Mouse (Mus musculus) embryonic facial prominence, embryonic 14.5 days (tissue): ENCODE data around the gene Wfdc17. TPM values are rescaled to one million over a fixed set of nuclear protein-coding genes. Genes with fewer than 3 reads are reported as not detected.

ENCODE experiments used
- ATAC-seq: fragments of 200-750 bp; cut with Nextera tagmentation; 2 replicates; pipeline ENCODE4 v1.8.0; 2017; ENCODE audit warnings: low read depth, moderate number of reproducible peaks, moderate TSS enrichment
- DNase-seq: peaks from one replicate; pipeline ENCODE4 v3.0.0-alpha.2; 2015; ENCODE audit warnings: low spot score
- H3K27ac ChIP-seq: fragments of 300-500 bp; sonication (generic); replicated peaks from 2 replicates; pipeline ENCODE4 v1.5.1; 2014; ENCODE audit warnings: low read depth, mild to moderate bottlenecking, low read length, moderate library complexity
- H3K27me3 ChIP-seq: fragments of 300-500 bp; sonication (generic); replicated peaks from 2 replicates; pipeline ENCODE4 v1.6.1; 2014; ENCODE audit warnings: low read length; ENCODE audit not compliant: control insufficient read depth, insufficient read depth
- H3K36me3 ChIP-seq: fragments of 300-500 bp; sonication (generic); 2 replicates; pipeline ENCODE4 v1.6.1; 2014; ENCODE audit warnings: low read length, mixed read lengths; ENCODE audit not compliant: control insufficient read depth, insufficient read depth
- H3K4me1 ChIP-seq: fragments of 300-500 bp; sonication (generic); 2 replicates; pipeline ENCODE4 v1.6.1; 2014; ENCODE audit warnings: antibody characterized with exemption, low read length; ENCODE audit not compliant: control insufficient read depth, insufficient read depth
- H3K4me2 ChIP-seq: fragments of 300-500 bp; sonication (generic); 2 replicates; pipeline ENCODE4 v1.6.1; 2014; ENCODE audit warnings: low read depth, mild to moderate bottlenecking, low read length, moderate library complexity, mixed read lengths
- H3K4me3 ChIP-seq: fragments of 300-500 bp; sonication (generic); 2 replicates; pipeline ENCODE4 v1.5.1; 2014; ENCODE audit warnings: low read depth, mild to moderate bottlenecking, low read length
- H3K9ac ChIP-seq: fragments of 300-500 bp; sonication (generic); 2 replicates; pipeline ENCODE4 v1.6.1; 2014; ENCODE audit warnings: low read depth, mild to moderate bottlenecking, low read length, moderate library complexity, mixed read lengths
- H3K9me3 ChIP-seq: fragments of 300-500 bp; sonication (generic); 2 replicates; pipeline ENCODE4 v1.6.1; 2016; ENCODE audit warnings: low read length; ENCODE audit not compliant: control insufficient read depth
- WGBS: fragments of 180-500 bp; shearing (Covaris S2); extraction: QIAGEN DNeasy Blood & Tissue Kit; methylation state at CpG from one replicate; pipeline ENCODE4 v1.1.7; 2014; 5-methylcytosine and 5-hydroxymethylcytosine counted together
- polyA plus RNA-seq: library from polyadenylated mRNA; unstranded; fragments of >200 nt; fragmentation: Nextera tagmentation; extraction: Ambion mirVana; gene quantifications from 2 replicates; pipeline ENCODE4 v1.2.1, GENCODE M21; 2014

The Wfdc17 gene
- 1.3 and 4.9 TPM in 2 replicates for polyA plus RNA-seq

DNA sequence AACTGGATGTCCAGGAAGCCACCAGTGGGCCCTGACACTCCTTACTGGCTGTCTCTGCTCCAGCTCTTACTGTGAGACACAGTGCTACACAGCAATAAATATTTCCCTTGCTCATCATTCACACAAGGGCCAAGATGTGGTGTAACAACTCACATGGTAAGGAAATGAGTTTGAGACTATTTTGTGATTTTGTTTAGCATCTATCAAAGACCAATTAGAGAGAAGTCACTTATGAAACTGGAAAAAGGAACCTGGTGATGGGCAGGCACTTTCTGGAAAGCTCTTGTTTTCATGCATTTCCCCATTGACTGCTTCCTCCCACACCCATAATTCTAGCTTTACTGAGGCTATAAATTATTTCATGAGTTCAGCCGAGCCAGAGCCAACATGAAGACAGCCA is at the start of gene Wfdc17:
Wfdc17 (plus strand) TSS at position 287 of the 400 bp plus-strand sequence.
- no peaks in the 10 kb centered on the region for H3K9me3 ChIP-seq
- H3K4me2 ChIP-seq: no peak within 1 kb of the TSS
- no peaks in the 10 kb centered on the region for H3K36me3 ChIP-seq
- H3K27ac ChIP-seq: no peak within 1 kb of the TSS
- ATAC-seq (no peak), DNase-seq (no peak)
- H3K27me3 ChIP-seq: no peaks in the 10 kb centered on the region
- 42% methylated on average over 1 of the region's 1 CpGs for WGBS
- no peak within 1 kb of the TSS for H3K9ac ChIP-seq
- H3K4me1 ChIP-seq: no peaks in the 10 kb centered on the region
- H3K4me3 ChIP-seq: no peak within 1 kb of the TSS

- Histone ChIP-seq H3K4me2 (no peak overlapping the region), H3K4me1 (no peaks in the 10 kb centered on the region), H3K9me3 (no peaks in the 10 kb centered on the region), H3K9ac (no peak overlapping the region), H3K27ac (no peak overlapping the region), H3K4me3 (no peak overlapping the region), H3K27me3 (no peaks in the 10 kb centered on the region), H3K36me3 (no peaks in the 10 kb centered on the region)
- ATAC-seq (no peak), DNase-seq (no peak)
- 89% methylated on average over 8 of the region's 8 CpGs for WGBS
Measured at GRCm38 (mm10) chr11:83654606-83655005, 49.2 kb upstream of the Wfdc17 start.

DNA sequence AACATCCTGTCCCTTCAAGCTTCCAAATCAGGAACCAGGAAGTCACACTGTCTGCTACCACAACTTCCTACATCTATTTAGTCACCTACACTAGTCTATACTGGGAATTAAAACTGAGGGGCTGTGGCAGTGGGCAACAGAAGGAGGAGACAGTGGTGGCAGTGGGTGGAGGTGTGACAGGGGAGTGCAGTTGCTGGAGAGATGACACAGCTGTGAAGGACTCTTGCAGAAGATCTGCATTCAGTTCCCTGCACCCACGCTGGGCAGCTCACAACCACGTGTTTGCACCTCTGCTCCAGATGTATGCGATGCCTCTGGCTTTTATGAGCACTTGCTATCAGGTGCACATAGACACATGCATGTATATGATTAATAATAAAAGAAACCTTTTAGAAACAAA is 46.3 kb upstream of the Wfdc17 start:
- no peaks in the 10 kb centered on the region for H3K36me3 ChIP-seq
- WGBS: 87% methylated on average over 3 of the region's 3 CpGs
- H3K27me3 ChIP-seq: no peaks in the 10 kb centered on the region
- DNase-seq (no peak), ATAC-seq (no peak)
- no peak overlapping the region for H3K9ac ChIP-seq
- H3K4me1 ChIP-seq: no peaks in the 10 kb centered on the region
- H3K4me2 ChIP-seq: no peak overlapping the region
- no peak overlapping the region for H3K4me3 ChIP-seq
- H3K27ac ChIP-seq: no peak overlapping the region
- no peaks in the 10 kb centered on the region for H3K9me3 ChIP-seq

GRCm38 (mm10) chr11:83658797-83659196 is 45.0 kb upstream of the Wfdc17 start:
- WGBS: 63% methylated on average over 6 of the region's 6 CpGs
- ATAC-seq: no peak
- no peak overlapping the region for H3K9ac ChIP-seq
- no peak for DNase-seq
- no peaks in the 10 kb centered on the region for H3K4me1 ChIP-seq
- H3K36me3 ChIP-seq: no peaks in the 10 kb centered on the region
- H3K27me3 ChIP-seq: no peaks in the 10 kb centered on the region
- H3K4me2 ChIP-seq: no peak overlapping the region
- H3K9me3 ChIP-seq: no peaks in the 10 kb centered on the region
- H3K4me3 ChIP-seq: no peak overlapping the region
- no peak overlapping the region for H3K27ac ChIP-seq

DNA sequence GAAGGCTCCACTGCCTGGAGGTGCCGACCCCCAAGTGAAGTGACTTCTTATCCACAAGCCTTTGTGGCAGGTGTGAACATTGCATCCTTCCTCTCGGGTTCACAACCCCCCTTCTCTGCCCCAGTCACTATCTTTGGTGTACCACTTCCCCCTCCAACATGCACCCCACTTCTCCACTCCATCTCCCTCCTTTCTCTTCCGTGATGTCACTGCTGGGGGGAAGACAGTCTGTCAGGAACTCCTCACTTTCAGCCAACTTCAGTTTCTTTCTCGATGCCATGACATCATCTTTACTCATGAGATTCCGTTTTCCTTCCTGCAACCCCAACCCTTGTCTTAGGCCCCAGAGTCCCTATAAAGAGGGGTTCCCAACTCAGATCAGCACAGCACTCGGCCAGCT is 41.6 kb upstream of the Wfdc17 start, which contains the start of gene Ccl4:
Ccl4 (plus strand) TSS at position 381 of the 400 bp plus-strand sequence.
- Histone ChIP-seq H3K4me2 (no peak within 1 kb of the TSS), H3K4me3 (no peak within 1 kb of the TSS), H3K36me3 (no peaks in the 10 kb centered on the region), H3K9ac (no peak within 1 kb of the TSS), H3K4me1 (no peaks in the 10 kb centered on the region), H3K9me3 (no peaks in the 10 kb centered on the region), H3K27me3 (no peaks in the 10 kb centered on the region), H3K27ac (no peak within 1 kb of the TSS)
- ATAC-seq: no peak
- no peak for DNase-seq
- 82% methylated on average over 6 of the region's 6 CpGs for WGBS

GRCm38 (mm10) chr11:83663532-83663931 is 40.3 kb upstream of the Wfdc17 start:
- ATAC-seq: no peak
- WGBS: 83% methylated on average over 5 of the region's 5 CpGs

DNA sequence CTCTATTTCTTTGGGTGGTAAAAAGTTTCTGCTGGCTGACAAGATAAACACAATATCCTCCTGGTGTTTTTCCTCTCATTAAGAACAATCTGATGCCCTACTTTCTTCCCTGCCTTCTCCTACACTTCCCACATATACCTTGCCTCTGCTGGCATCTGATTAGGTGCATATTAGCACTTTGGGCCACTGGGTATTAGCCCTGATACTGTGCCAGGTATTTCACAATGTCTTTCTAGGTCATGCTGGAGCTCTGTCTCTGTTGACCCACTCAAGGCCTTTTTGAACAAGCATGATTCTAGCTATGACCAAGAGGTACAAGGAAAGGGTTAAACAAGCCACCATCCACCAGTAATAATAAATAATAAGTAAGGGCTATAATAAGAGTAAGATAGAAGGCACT is 32.0 kb upstream of the Wfdc17 start:
- Histone ChIP-seq H3K9ac (no peak overlapping the region), H3K4me3 (no peak overlapping the region), H3K27ac (no peak overlapping the region), H3K4me2 (no peak overlapping the region), H3K9me3 (no peaks in the 10 kb centered on the region), H3K4me1 (no peaks in the 10 kb centered on the region), H3K27me3 (no peaks in the 10 kb centered on the region), H3K36me3 (no peaks in the 10 kb centered on the region)
- DNase-seq: no peak
- ATAC-seq: no peak

More at GRCm38 (mm10) chr11:83663532-83663931, 40.3 kb upstream of the Wfdc17 start:
- H3K4me1 ChIP-seq: no peaks in the 10 kb centered on the region
- no peaks in the 10 kb centered on the region for H3K9me3 ChIP-seq
- no peak overlapping the region for H3K27ac ChIP-seq
- no peak overlapping the region for H3K4me2 ChIP-seq
- no peaks in the 10 kb centered on the region for H3K36me3 ChIP-seq
- no peak overlapping the region for H3K4me3 ChIP-seq
- no peak for DNase-seq
- H3K9ac ChIP-seq: no peak overlapping the region
- no peaks in the 10 kb centered on the region for H3K27me3 ChIP-seq

DNA sequence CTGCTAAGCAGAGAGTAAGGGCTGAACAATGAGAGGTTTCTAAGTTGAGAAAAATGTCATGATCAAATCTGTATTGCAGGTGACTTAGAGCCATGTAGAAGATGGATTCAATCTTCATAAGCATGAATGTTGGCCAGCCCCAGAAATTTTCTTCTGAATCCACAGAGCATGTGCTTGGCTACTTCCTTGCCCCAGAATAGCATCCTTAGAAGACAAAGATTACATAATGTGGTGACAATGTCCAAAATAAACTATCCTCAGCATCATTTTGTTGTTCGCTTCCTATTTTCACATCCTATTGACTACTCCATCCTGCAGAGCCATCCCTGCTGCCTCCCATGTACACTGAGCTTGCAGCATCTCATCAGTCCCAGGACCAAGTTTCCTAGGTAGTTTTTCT is 28.1 kb upstream of the Wfdc17 start:
- no peaks in the 10 kb centered on the region for H3K9me3 ChIP-seq
- no peak overlapping the region for H3K9ac ChIP-seq
- H3K4me2 ChIP-seq: no peak overlapping the region
- no peaks in the 10 kb centered on the region for H3K36me3 ChIP-seq
- H3K27me3 ChIP-seq: no peaks in the 10 kb centered on the region
- ATAC-seq (no peak), DNase-seq (no peak)
- no peak overlapping the region for H3K4me3 ChIP-seq
- no peaks in the 10 kb centered on the region for H3K4me1 ChIP-seq
- WGBS: 76% methylated on average over 1 of the region's 1 CpGs
- no peak overlapping the region for H3K27ac ChIP-seq

GRCm38 (mm10) chr11:83689918-83690317 is 13.9 kb upstream of the Wfdc17 start:
- ATAC-seq: no peak
- Histone ChIP-seq H3K27me3 (no peaks in the 10 kb centered on the region), H3K4me2 (no peak overlapping the region), H3K9me3 (no peaks in the 10 kb centered on the region), H3K27ac (no peak overlapping the region), H3K9ac (no peak overlapping the region), H3K36me3 (no peaks in the 10 kb centered on the region), H3K4me3 (no peak overlapping the region), H3K4me1 (no peaks in the 10 kb centered on the region)
- WGBS: 73% methylated on average over 1 of the region's 1 CpGs
- no peak for DNase-seq
